Mouse (Mus musculus) spleen, adult 2 months (tissue): ENCODE measurements at regions not wholly inside any gene's neighbourhood (a gene's known extent, or its start where the extent isn't known, plus 50 kb on each side); places are given as distances from the start of the nearest gene placed in this dataset.

Experiments
- CTCF ChIP-seq: fragments of 200-500 bp; IDR thresholded peaks from 2 replicates; pipeline ENCODE4 v1.5.1; 2011; ENCODE audit warnings: mild to moderate bottlenecking, inconsistent platforms; ENCODE audit not compliant: insufficient read depth, insufficient read length, insufficient replicate concordance; ENCODE audit errors: extremely low read depth
- POLR2A ChIP-seq: fragments of 200-500 bp; IDR thresholded peaks from 2 replicates; pipeline ENCODE4 v1.6.1; 2011; ENCODE audit warnings: low read depth, low read length, inconsistent platforms

- TF ChIP-seq POLR2A (no peak), CTCF (no peak)
Observed at GRCm38 (mm10) chr6:84416992-84417636, 176.6 kb downstream of the Cyp26b1 start.
